Mouse (Mus musculus) layer of hippocampus, adult 2 months (tissue): ENCODE data around the gene Cyp2d26. TPM values are rescaled to one million over a fixed set of nuclear protein-coding genes. Genes with fewer than 3 reads are reported as not detected.
"Not testable (repeated sequence)": the region's sequence is repeated elsewhere in the genome, so short reads cannot be mapped to it uniquely, and the experiment has no call there.

Experiments
- DNase-seq, 2 experiments: peaks; one replicate each; pipeline ENCODE4 v3.0.0; 2022; ENCODE audit warnings: low spot score in 2 of 2
- H3K27ac ChIP-seq: fragments of 200-600 bp; 2 replicates; pipeline ENCODE4 v1.8.1; 2022
- H3K4me3 ChIP-seq: fragments of 200-600 bp; 2 replicates; pipeline ENCODE4 v1.8.1; 2022; ENCODE audit warnings: mild to moderate bottlenecking
- CTCF ChIP-seq: fragments of 200-600 bp; conservative IDR thresholded peaks from 2 replicates; pipeline ENCODE4 v1.8.1; 2022; ENCODE audit warnings: antibody characterized with exemption, mild to moderate bottlenecking, moderate library complexity
- microRNA-seq, 2 experiments: library from miRNA; unstranded; fragments of <30 nt; microRNA quantifications; one replicate each; pipeline ENCODE4 v1.2.0; 2021
- total RNA-seq, 2 experiments: library from RNA; stranded (reverse); gene quantifications; 2 replicates each; pipeline ENCODE4 v1.2.3; 2021

Gene Cyp2d26
- total RNA-seq, 2 experiments from 2014 or later = not detected

GRCm38 (mm10) chr15:82795936-82796440 is 1.9 kb upstream of the Cyp2d26 start:
- no peak for TF ChIP-seq CTCF
- Histone ChIP-seq H3K4me3 (no peak overlapping the region), H3K27ac (no peak overlapping the region)
- DNase-seq = no peak

DNA sequence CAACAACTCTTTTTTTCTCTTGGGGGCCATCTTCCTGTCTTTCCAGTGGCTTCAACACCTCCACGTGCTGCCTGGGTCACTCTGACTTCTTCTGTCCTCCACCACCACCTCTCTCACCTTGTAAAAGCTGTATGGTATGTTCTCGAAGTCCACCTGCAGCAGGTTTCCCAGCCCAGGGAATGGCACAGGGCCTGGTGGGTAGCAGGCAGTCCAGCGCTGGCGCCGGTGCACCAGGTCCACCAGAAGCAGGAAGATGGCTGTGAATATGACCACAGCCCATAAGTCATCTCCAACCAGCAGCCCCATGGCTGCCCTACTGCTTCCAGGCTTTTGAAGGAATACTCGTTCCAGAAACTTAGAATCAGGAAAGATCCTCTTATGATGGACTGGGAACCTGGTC is 226 bp downstream of the Cyp2d26 start:
- TF ChIP-seq CTCF = no peak
- Histone ChIP-seq H3K27ac (no peak overlapping the region), H3K4me3 (no peak overlapping the region)
- DNase-seq = no peak

GRCm38 (mm10) chr15:82793454-82793853 is 640 bp downstream of the Cyp2d26 start:
- no peak overlapping the region for H3K27ac ChIP-seq
- no peak overlapping the region for H3K4me3 ChIP-seq
- no peak for DNase-seq
- no peak for TF ChIP-seq CTCF

GRCm38 (mm10) chr15:82792566-82792965 is 1.5 kb downstream of the Cyp2d26 start:
- H3K27ac ChIP-seq = no peak overlapping the region
- TF ChIP-seq CTCF = no peak

GRCm38 (mm10) chr15:82784581-82784980 is 9.5 kb downstream of the Cyp2d26 start:
- Histone ChIP-seq H3K27ac (no peak overlapping the region), H3K4me3 (no peak overlapping the region)
- TF ChIP-seq CTCF = no peak
- DNase-seq = no peak

More at GRCm38 (mm10) chr15:82792566-82792965, 1.5 kb downstream of the Cyp2d26 start:
- no peak overlapping the region for H3K4me3 ChIP-seq
- no peak for DNase-seq

GRCm38 (mm10) chr15:82783800-82784199 is 10.3 kb downstream of the Cyp2d26 start:
- no peak overlapping the region for H3K4me3 ChIP-seq
- H3K27ac ChIP-seq = no peak overlapping the region
- no peak for TF ChIP-seq CTCF
- DNase-seq = no peak

- DNase-seq, H3K27ac ChIP-seq, H3K4me3 ChIP-seq: not testable (repeated sequence)
Measured at GRCm38 (mm10) chr15:82777856-82778255, 16.2 kb downstream of the Cyp2d26 start.

DNA sequence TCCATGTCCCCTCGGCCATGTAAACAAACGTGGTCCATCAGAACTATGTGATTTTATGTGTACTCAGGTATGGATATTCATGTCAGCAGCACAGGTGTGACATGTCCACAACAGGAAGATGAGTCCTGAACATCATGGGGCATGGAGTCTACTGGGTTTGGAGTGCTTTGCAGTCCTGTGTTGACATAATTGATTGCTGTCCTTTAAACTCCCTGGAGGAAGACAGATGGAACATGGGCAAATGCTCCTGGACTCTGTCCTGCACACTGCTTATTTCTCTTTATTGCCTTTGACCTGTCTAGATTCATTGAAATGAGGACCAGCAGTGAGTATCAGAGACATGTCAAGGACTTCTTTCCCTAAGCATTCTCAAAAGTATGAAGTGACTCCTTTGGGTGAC is 28.2 kb downstream of the Cyp2d26 start:
- no peak overlapping the region for H3K4me3 ChIP-seq
- DNase-seq = no peak
- H3K27ac ChIP-seq = no peak overlapping the region
- no peak for TF ChIP-seq CTCF

GRCm38 (mm10) chr15:82764881-82765280 is 29.2 kb downstream of the Cyp2d26 start:
- DNase-seq = no peak
- no peak overlapping the region for H3K4me3 ChIP-seq
- no peak overlapping the region for H3K27ac ChIP-seq
- TF ChIP-seq CTCF = no peak

DNA sequence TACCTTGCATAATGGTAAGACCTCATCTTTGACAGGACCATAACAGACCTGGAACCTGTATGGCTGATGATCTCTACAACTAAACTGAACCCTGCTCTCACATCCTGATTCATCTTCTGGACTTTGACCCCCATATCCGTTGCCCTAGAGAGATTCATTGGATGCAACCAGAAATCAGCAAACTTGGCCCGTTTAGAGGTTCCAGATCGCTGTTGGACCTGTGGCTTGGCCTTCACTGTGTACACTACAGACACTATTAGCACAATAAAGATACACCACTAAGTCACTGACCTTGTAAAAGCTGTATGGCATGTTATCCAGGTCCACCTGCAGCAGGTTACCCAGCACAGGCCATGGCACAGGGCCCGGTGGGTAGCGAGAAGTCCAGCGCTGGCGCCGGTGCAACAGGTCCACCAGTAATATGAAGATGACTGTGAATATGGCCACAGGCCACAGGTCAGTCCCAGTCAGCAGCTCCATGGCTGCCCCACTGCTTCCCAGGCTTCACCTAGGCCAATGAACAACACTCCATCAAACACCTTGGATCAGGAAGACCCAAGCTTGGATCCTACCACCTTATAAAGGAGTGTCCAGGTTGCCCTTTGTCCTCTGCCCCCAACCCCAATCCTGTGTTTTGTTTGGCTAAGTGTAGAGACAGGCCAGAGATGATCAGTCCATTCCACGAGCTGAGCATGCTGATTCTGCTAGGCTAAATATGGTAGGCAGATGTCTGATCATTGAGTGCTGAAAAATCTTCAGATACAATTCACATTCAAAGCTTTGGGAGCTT is 30.3 kb downstream of the Cyp2d26 start, which contains the start of gene Cyp2d40:
TSS of gene Cyp2d40 (minus strand) at position 553 of the 790 bp plus-strand sequence.
- no peak for TF ChIP-seq CTCF
- H3K4me3 ChIP-seq = no peak within 1 kb of the TSS
- no peak within 1 kb of the TSS for H3K27ac ChIP-seq
- DNase-seq = no peak

- H3K27ac ChIP-seq = no peak overlapping the region
- TF ChIP-seq CTCF = no peak
- DNase-seq = no peak
- no peak overlapping the region for H3K4me3 ChIP-seq
Measured at GRCm38 (mm10) chr15:82748141-82748540, 46.0 kb downstream of the Cyp2d26 start.

DNA sequence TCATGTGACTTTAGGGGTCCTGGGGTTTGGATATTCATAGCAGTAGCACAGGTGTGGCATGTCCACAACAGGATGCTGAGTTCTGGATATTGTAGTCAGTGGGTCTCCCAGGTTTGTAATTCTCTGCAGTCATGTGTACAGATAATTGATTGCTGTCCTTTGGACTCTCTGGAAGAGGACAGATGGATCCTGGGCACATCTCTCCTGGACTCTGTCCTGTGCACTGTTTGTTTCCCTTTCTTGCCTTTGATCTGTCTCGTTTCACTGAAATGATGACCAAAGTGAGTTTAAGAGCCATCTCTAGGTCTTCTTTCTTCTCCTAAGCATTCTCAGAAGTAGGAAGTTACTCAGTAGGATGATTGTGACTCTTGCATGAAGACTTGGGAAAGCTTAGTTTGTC is 46.6 kb downstream of the Cyp2d26 start:
- no peak for TF ChIP-seq CTCF
- Histone ChIP-seq H3K27ac (no peak overlapping the region), H3K4me3 (no peak overlapping the region)
- no peak for DNase-seq

Small RNA genes within 50 kb of the gene (microRNA-seq; reads per million reads assigned to microRNA genes)
- 0 reads per million in 2 experiments for gene Gm27618

Other genes starting within 250 kb of the Cyp2d26 start
- not detected for gene Cyp2d12, start 239.2 kb downstream of the Cyp2d26 start, total RNA-seq
- gene Cyp2d34, start 173.3 kb downstream of the Cyp2d26 start, total RNA-seq = not detected
- gene Cyp2d40, start 30.1 kb downstream of the Cyp2d26 start, total RNA-seq = not detected
- gene Tcf20, start 193.6 kb upstream of the Cyp2d26 start, total RNA-seq = 100 to 1,000 TPM; 219 to 230 TPM
- 1 to 10 TPM; 1.9 to 2.8 TPM for gene Nfam1, start 239.0 kb upstream of the Cyp2d26 start, total RNA-seq